ENCODE assay signal across 19 mouse cellular contexts in the genomic region with DNA sequence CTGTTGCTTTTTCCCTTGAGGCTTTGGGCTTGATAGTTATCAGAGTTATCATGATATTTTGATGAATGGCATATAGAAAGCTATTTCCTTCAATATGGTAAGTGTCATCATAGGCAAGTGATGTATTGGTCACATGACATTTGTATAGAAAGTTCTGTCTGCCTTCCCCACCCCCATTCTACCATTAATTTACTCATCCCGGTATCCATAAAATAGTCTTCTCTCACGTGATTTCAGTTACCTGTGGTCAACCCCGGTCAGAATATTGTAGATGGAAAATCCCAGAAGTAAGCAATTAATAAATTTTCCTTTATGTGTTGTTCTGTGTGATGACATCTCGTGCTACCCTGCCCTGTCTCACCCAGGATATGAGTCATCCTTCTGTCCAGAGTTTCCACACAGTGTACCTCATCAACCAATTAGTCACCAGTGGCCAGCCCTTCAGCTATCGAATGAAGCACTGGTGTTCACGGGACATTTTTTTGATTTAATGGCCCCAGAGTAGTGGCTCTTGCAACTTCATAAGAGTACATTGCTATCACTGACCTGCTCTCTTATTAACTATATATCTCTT.
DNase-seq lines count a peak whose midpoint lies in the region; ATAC-seq and TF ChIP-seq lines count a peak whose summit lies in the region.
"Had no signal": no experiment of that assay in that cellular context is flagged by ENCODE, and none has a peak within 500 bp of the region (broad histone marks: within the 10 kb centered on the region; RNA-seq: fewer than 3 reads in every experiment).

No protein-coding gene starts in this region.

- H3K79me2 ChIP-seq in C2C12 (ENCODE audit: control insufficient read depth, insufficient read depth) = no peaks in the 10 kb centered on the region

- no peak overlapping the region for H3ac ChIP-seq in C2C12 (ENCODE audit: control insufficient read depth, insufficient read length, low read depth)

- no peaks in the 10 kb centered on the region for H3K36me3 ChIP-seq in C2C12 (ENCODE audit: control insufficient read depth, insufficient read depth)
- H3K36me3 ChIP-seq in intestine, embryonic 15.5 days = no peaks in the 10 kb centered on the region
- H3K36me3 ChIP-seq: embryonic facial prominence, embryonic 13.5 days; heart, embryonic 12.5 days; hindbrain, embryonic 10.5 days had no signal

- 74% methylated on average over 6 of the region's 6 CpGs for WGBS in intestine, embryonic 15.5 days

- no peak for ATAC-seq in intestine, embryonic 15.5 days
- ATAC-seq: forebrain, embryonic 13.5 days; intestine, embryonic 16.5 days had no signal

- no peak for TF ChIP-seq POLR2A in embryonic fibroblast, embryonic 13.5 days (IDR thresholded peaks at IDR 0.05; ENCODE audit: low read depth, low read length)

- no peak for TF ChIP-seq CTCF in C2C12 (IDR thresholded peaks at IDR 0.05; ENCODE audit: control insufficient read depth, insufficient read depth, insufficient read length)
- TF ChIP-seq CTCF in embryonic fibroblast, embryonic 13.5 days (IDR thresholded peaks at IDR 0.05; ENCODE audit: borderline replicate concordance, insufficient read depth, low read length) = no peak

- H3K4me1 ChIP-seq in embryonic fibroblast, embryonic 13.5 days (ENCODE audit: control insufficient read depth, insufficient read depth, low read length) = peaks cover 6% of the 10 kb centered on the region
- H3K4me1 ChIP-seq in intestine, embryonic 15.5 days (replicated peaks) = no peaks in the 10 kb centered on the region
- H3K4me1 ChIP-seq: forebrain, embryonic 13.5 days had no signal

- H3K9ac ChIP-seq in intestine, embryonic 15.5 days = no peak overlapping the region
- H3K9ac ChIP-seq: embryonic facial prominence, embryonic 13.5 days; forebrain, embryonic 13.5 days; heart, embryonic 12.5 days; hindbrain, embryonic 14.5 days had no signal

- H3K9me3 ChIP-seq in intestine, embryonic 15.5 days = no peaks in the 10 kb centered on the region
- H3K9me3 ChIP-seq: embryonic facial prominence, embryonic 13.5 days; forebrain, embryonic 13.5 days; heart, embryonic 12.5 days; hindbrain, embryonic 10.5 days had no signal

- H3K79me3 ChIP-seq in C2C12 (ENCODE audit: low read depth) = no peaks in the 10 kb centered on the region

- peak; percentile 43 for DNase-seq in adrenal gland, adult 2 months
- DNase-seq in adrenal gland, postnatal 14 days = no peak
- no peak for DNase-seq in kidney, postnatal 14 days
- DNase-seq in adipocyte (ENCODE audit: low spot score) = no peak
- DNase-seq: B cell, adult 2 months; cerebellum, adult 18-20 months; cerebellum, adult 9-11 months; cerebellum, postnatal 36 days; gastrocnemius, adult 2 months; gastrocnemius, postnatal 25 days had no signal

- H3K27me3 ChIP-seq in C2C12 (ENCODE audit: control insufficient read depth, insufficient read depth, insufficient read length) = no peaks in the 10 kb centered on the region
- no peaks in the 10 kb centered on the region for H3K27me3 ChIP-seq in intestine, embryonic 15.5 days (replicated peaks)
- H3K27me3 ChIP-seq: embryonic facial prominence, embryonic 13.5 days; forebrain, embryonic 13.5 days; heart, embryonic 12.5 days had no signal

- peak overlapping the region; percentile 22; the same call in 1 of the 2 replicates for H3K27ac ChIP-seq in embryonic fibroblast, embryonic 13.5 days (ENCODE audit: insufficient read depth, low read length)
- no peak overlapping the region for H3K27ac ChIP-seq in intestine, embryonic 15.5 days
- H3K27ac ChIP-seq: embryonic facial prominence, embryonic 13.5 days; forebrain, embryonic 13.5 days; gastrocnemius, adult 2 months; hindbrain, embryonic 10.5 days; hindbrain, embryonic 14.5 days had no signal

- H3K4me3 ChIP-seq in C2C12 (ENCODE audit: insufficient read depth, poor library complexity, severe bottlenecking) = no peak overlapping the region
- H3K4me3 ChIP-seq in embryonic fibroblast, embryonic 13.5 days (ENCODE audit: insufficient read depth, low read length) = no peak overlapping the region
- no peak overlapping the region for H3K4me3 ChIP-seq in intestine, embryonic 15.5 days (replicated peaks)
- H3K4me3 ChIP-seq: embryonic facial prominence, embryonic 13.5 days; forebrain, embryonic 13.5 days; gastrocnemius, adult 2 months; heart, embryonic 12.5 days; hindbrain, embryonic 10.5 days had no signal

- H3K4me2 ChIP-seq in intestine, embryonic 15.5 days (replicated peaks) = no peak overlapping the region
- H3K4me2 ChIP-seq: embryonic facial prominence, embryonic 13.5 days; forebrain, embryonic 13.5 days; heart, embryonic 12.5 days; hindbrain, embryonic 14.5 days had no signal

TF ChIP-seq in C2C12, 6 proteins besides CTCF, POLR2A, EP300 and RAD21:
- TF ChIP-seq USF1 (IDR thresholded peaks at IDR 0.05; ENCODE audit: low read depth) = peak; percentile 90
- peak; percentile 58 for TF ChIP-seq MYOD1 (IDR thresholded peaks at IDR 0.05; ENCODE audit: control insufficient read depth, insufficient read length, low read depth)
- no peak for TF ChIP-seq MYOG (IDR thresholded peaks at IDR 0.05; ENCODE audit: control insufficient read depth, extremely low read depth, insufficient read length)
- TF ChIP-seq MAX (IDR thresholded peaks at IDR 0.05) = peak; percentile 53
- peak; percentile 84 for TF ChIP-seq CEBPB (IDR thresholded peaks at IDR 0.05; ENCODE audit: low read depth)
- TF ChIP-seq FOSL1 (IDR thresholded peaks at IDR 0.05; ENCODE audit: insufficient read depth, low read length, poor library complexity, severe bottlenecking) = peak; percentile 99
